Mouse (Mus musculus): ENCODE data around the gene Foxj3. TPM values are rescaled to one million over a fixed set of nuclear protein-coding genes. Genes with fewer than 3 reads are reported as not detected.

Gene Foxj3
- polyA plus RNA-seq, 1 experiment, result 9.3 TPM

DNA sequence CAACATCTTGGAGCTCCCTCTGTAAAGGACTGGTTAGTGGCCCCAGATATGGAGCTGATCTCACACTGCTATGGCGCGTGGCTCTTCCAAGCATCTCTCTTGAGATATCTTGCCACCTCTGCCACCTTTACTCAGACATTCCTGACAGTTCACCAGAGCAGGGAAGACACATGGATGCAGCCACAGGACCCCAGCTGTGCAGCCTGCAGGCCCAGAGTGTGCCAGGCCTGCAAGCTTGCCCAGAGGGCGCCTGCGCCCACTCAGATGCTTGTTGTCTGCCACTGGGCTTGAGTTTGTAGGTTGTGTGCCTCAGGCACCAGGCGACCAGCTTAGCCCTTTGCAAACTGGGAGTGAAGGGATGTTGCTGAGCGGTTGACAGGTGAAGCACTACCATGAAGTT is 133.9 kb downstream of the Foxj3 start:
- no peak for TF ChIP-seq CEBPB (IDR thresholded peaks at IDR 0.05; ENCODE audit: low read depth)
- no peak for TF ChIP-seq MAX (IDR thresholded peaks at IDR 0.05)
- TF ChIP-seq USF1 (IDR thresholded peaks at IDR 0.05; ENCODE audit: low read depth), result no peak
- no peak for TF ChIP-seq CTCF (IDR thresholded peaks at IDR 0.05; ENCODE audit: control insufficient read depth, insufficient read depth, insufficient read length)
- TF ChIP-seq MYOD1 (IDR thresholded peaks at IDR 0.05; ENCODE audit: control insufficient read depth, insufficient read length, low read depth), result no peak
- TF ChIP-seq MYOG (IDR thresholded peaks at IDR 0.05; ENCODE audit: control insufficient read depth, extremely low read depth, insufficient read length), result no peak
- no peak for TF ChIP-seq FOSL1 (IDR thresholded peaks at IDR 0.05; ENCODE audit: insufficient read depth, low read length, poor library complexity, severe bottlenecking)
- Histone ChIP-seq H3K4me3 (ENCODE audit: insufficient read depth, poor library complexity, severe bottlenecking) (no peak overlapping the region), H3ac (ENCODE audit: control insufficient read depth, insufficient read length, low read depth) (no peak overlapping the region), H3K36me3 (ENCODE audit: control insufficient read depth, insufficient read depth) (no peaks in the 10 kb centered on the region), H3K79me3 (ENCODE audit: low read depth) (no peaks in the 10 kb centered on the region), H3K27me3 (ENCODE audit: control insufficient read depth, insufficient read depth, insufficient read length) (peaks cover 36% of the 10 kb centered on the region), H3K79me2 (ENCODE audit: control insufficient read depth, insufficient read depth) (no peaks in the 10 kb centered on the region)

- no peaks in the 10 kb centered on the region for H3K79me2 ChIP-seq (ENCODE audit: control insufficient read depth, insufficient read depth)
Measured at GRCm38 (mm10) chr4:119671164-119671563, 134.4 kb downstream of the Foxj3 start.

GRCm38 (mm10) chr4:119672685-119673084 is 135.9 kb downstream of the Foxj3 start:
- no peak overlapping the region for H3ac ChIP-seq (ENCODE audit: control insufficient read depth, insufficient read length, low read depth)
- no peak overlapping the region for H3K4me3 ChIP-seq (ENCODE audit: insufficient read depth, poor library complexity, severe bottlenecking)
- no peaks in the 10 kb centered on the region for H3K36me3 ChIP-seq (ENCODE audit: control insufficient read depth, insufficient read depth)
- H3K79me3 ChIP-seq (ENCODE audit: low read depth), result no peaks in the 10 kb centered on the region
- H3K27me3 ChIP-seq (ENCODE audit: control insufficient read depth, insufficient read depth, insufficient read length), result peaks cover 36% of the 10 kb centered on the region
- TF ChIP-seq CTCF (IDR thresholded peaks at IDR 0.05; ENCODE audit: control insufficient read depth, insufficient read depth, insufficient read length) (no peak), MAX (IDR thresholded peaks at IDR 0.05) (no peak), USF1 (IDR thresholded peaks at IDR 0.05; ENCODE audit: low read depth) (no peak), MYOD1 (IDR thresholded peaks at IDR 0.05; ENCODE audit: control insufficient read depth, insufficient read length, low read depth) (no peak), MYOG (IDR thresholded peaks at IDR 0.05; ENCODE audit: control insufficient read depth, extremely low read depth, insufficient read length) (no peak), FOSL1 (IDR thresholded peaks at IDR 0.05; ENCODE audit: insufficient read depth, low read length, poor library complexity, severe bottlenecking) (no peak), CEBPB (IDR thresholded peaks at IDR 0.05; ENCODE audit: low read depth) (no peak)
- no peaks in the 10 kb centered on the region for H3K79me2 ChIP-seq (ENCODE audit: control insufficient read depth, insufficient read depth)

More at GRCm38 (mm10) chr4:119671164-119671563, 134.4 kb downstream of the Foxj3 start:
- Histone ChIP-seq H3ac (ENCODE audit: control insufficient read depth, insufficient read length, low read depth) (no peak overlapping the region), H3K36me3 (ENCODE audit: control insufficient read depth, insufficient read depth) (no peaks in the 10 kb centered on the region), H3K4me3 (ENCODE audit: insufficient read depth, poor library complexity, severe bottlenecking) (no peak overlapping the region), H3K79me3 (ENCODE audit: low read depth) (no peaks in the 10 kb centered on the region), H3K27me3 (ENCODE audit: control insufficient read depth, insufficient read depth, insufficient read length) (peaks cover 36% of the 10 kb centered on the region)
- TF ChIP-seq MAX (IDR thresholded peaks at IDR 0.05) (no peak), CTCF (IDR thresholded peaks at IDR 0.05; ENCODE audit: control insufficient read depth, insufficient read depth, insufficient read length) (no peak), MYOD1 (IDR thresholded peaks at IDR 0.05; ENCODE audit: control insufficient read depth, insufficient read length, low read depth) (no peak), USF1 (IDR thresholded peaks at IDR 0.05; ENCODE audit: low read depth) (no peak), CEBPB (IDR thresholded peaks at IDR 0.05; ENCODE audit: low read depth) (no peak), MYOG (IDR thresholded peaks at IDR 0.05; ENCODE audit: control insufficient read depth, extremely low read depth, insufficient read length) (no peak), FOSL1 (IDR thresholded peaks at IDR 0.05; ENCODE audit: insufficient read depth, low read length, poor library complexity, severe bottlenecking) (no peak)

Other genes with a start within 250 kb of the Foxj3 start
- 818 TPM for gene Ybx1, start 242.4 kb upstream of the Foxj3 start, polyA plus RNA-seq (2012; fragmentation: generic; extraction: Trizol)
- gene Ppih, start 216.5 kb upstream of the Foxj3 start, polyA plus RNA-seq (2012; fragmentation: generic; extraction: Trizol), result 68.2 TPM
- gene Ccdc30, start 121.5 kb upstream of the Foxj3 start, polyA plus RNA-seq (2012; fragmentation: generic; extraction: Trizol), result 0.22 TPM
- gene Ppcs, start 114.6 kb upstream of the Foxj3 start, polyA plus RNA-seq (2012; fragmentation: generic; extraction: Trizol), result 17.9 TPM
- not detected for gene Zmynd12, start 114.2 kb upstream of the Foxj3 start, polyA plus RNA-seq (2012; fragmentation: generic; extraction: Trizol)
- not detected for gene Rimkla, start 44.4 kb upstream of the Foxj3 start, polyA plus RNA-seq (2012; fragmentation: generic; extraction: Trizol)
- 2.0 TPM for gene Frg2f1, start 2.5 kb downstream of the Foxj3 start, polyA plus RNA-seq (2012; fragmentation: generic; extraction: Trizol)
- 0.09 TPM for gene Guca2a, start 100.7 kb downstream of the Foxj3 start, polyA plus RNA-seq (2012; fragmentation: generic; extraction: Trizol)
- gene Guca2b, start 122.0 kb downstream of the Foxj3 start, polyA plus RNA-seq (2012; fragmentation: generic; extraction: Trizol), result not detected
- 1.4 TPM for gene Hivep3, start 196.8 kb downstream of the Foxj3 start, polyA plus RNA-seq (2012; fragmentation: generic; extraction: Trizol)

Measured in C2C12 (cell line).